ENCODE assay signal across 13 mouse cellular contexts in genomic region chr9:57566846-57567245, GRCm38 (mm10). TPM values are rescaled to one million over a fixed set of nuclear protein-coding genes. Genes with fewer than 3 reads are reported as not detected.
DNase-seq lines count a peak whose midpoint lies in the region; ATAC-seq and TF ChIP-seq lines count a peak whose summit lies in the region.
"Had no signal": no experiment of that assay in that cellular context is flagged by ENCODE, and none has a peak within 500 bp of the region (broad histone marks: within the 10 kb centered on the region; RNA-seq: fewer than 3 reads in every experiment).

No protein-coding gene starts in this region.

- no peak for ATAC-seq in heart, embryonic 12.5 days (ENCODE audit: insufficient number of reproducible peaks, low FRiP score)
- peak; percentile 25; the same call in 1 of the 2 replicates for ATAC-seq in kidney, embryonic 14.5 days (ENCODE audit: low FRiP score, low TSS enrichment)
- peak; percentile 14; the same call in 1 of the 2 replicates for ATAC-seq in stomach, postnatal 0 days (ENCODE audit: low FRiP score, low TSS enrichment)
- no peak for ATAC-seq in activated CD4-positive, CD25-positive, alpha-beta regulatory T cell, adult 4 months

- no peak for TF ChIP-seq EP300 in heart, adult 2 months (IDR thresholded peaks at IDR 0.05; ENCODE audit: insufficient read depth, low read depth, low read length)
- TF ChIP-seq EP300 in stomach, postnatal 0 days (optimal IDR thresholded peaks at IDR 0.05), result no peak

- no peak for DNase-seq in heart, adult 2 months
- no peak for DNase-seq in testis, postnatal 14 days (ENCODE audit: low spot score)
- DNase-seq in stomach, postnatal 0 days (ENCODE audit: low spot score), result peak; percentile 48
- no peak for DNase-seq in right cerebral cortex, adult 2 months (ENCODE audit: low spot score in 2 of 2)
- DNase-seq: embryo, embryonic 11 days; lung, postnatal 14 days had no signal

- intact Hi-C loops in heart, adult 2 months (cut with DNase I), result no loop called here

- no peaks in the 10 kb centered on the region for H3K9me3 ChIP-seq in heart, embryonic 12.5 days (replicated peaks)
- H3K9me3 ChIP-seq in kidney, embryonic 14.5 days (ENCODE audit: control insufficient read depth, low read length), result no peaks in the 10 kb centered on the region
- H3K9me3 ChIP-seq in stomach, postnatal 0 days (ENCODE audit: control insufficient read depth, low read length), result no peaks in the 10 kb centered on the region
- H3K9me3 ChIP-seq: forebrain, embryonic 12.5 days; hindbrain, embryonic 12.5 days had no signal

- peaks cover 2% of the 10 kb centered on the region; the same call in 1 of the 2 replicates for H3K79me2 ChIP-seq in heart, adult 2 months (replicated peaks; ENCODE audit: control insufficient read depth, insufficient read depth, low read length)

- TF ChIP-seq CTCF in heart, adult 2 months (IDR thresholded peaks at IDR 0.05), result peak; percentile 40
- TF ChIP-seq CTCF in testis, adult 2 months (IDR thresholded peaks at IDR 0.05; ENCODE audit: control insufficient read depth, insufficient read depth, insufficient replicate concordance, low read depth, low read length), result peak; percentile 9; the same call in 1 of the 2 replicates
- peak; percentile 68 for TF ChIP-seq CTCF in stomach, postnatal 0 days (IDR thresholded peaks at IDR 0.05; ENCODE audit: low read depth)

- H3K4me3 ChIP-seq in heart, adult 2 months, result no peak overlapping the region
- H3K4me3 ChIP-seq in heart, embryonic 12.5 days, result no peak overlapping the region
- H3K4me3 ChIP-seq in testis, adult 2 months (ENCODE audit: control insufficient read depth, low read depth, low read length), result no peak overlapping the region
- H3K4me3 ChIP-seq in kidney, embryonic 14.5 days (ENCODE audit: low read length), result no peak overlapping the region
- H3K4me3 ChIP-seq in stomach, postnatal 0 days (ENCODE audit: low read depth, low read length), result no peak overlapping the region
- H3K4me3 ChIP-seq: forebrain, embryonic 12.5 days; hindbrain, embryonic 12.5 days had no signal

- H3K27me3 ChIP-seq in heart, adult 2 months (ENCODE audit: control insufficient read depth, insufficient read depth, low read length), result no peaks in the 10 kb centered on the region
- H3K27me3 ChIP-seq in heart, embryonic 12.5 days (replicated peaks), result no peaks in the 10 kb centered on the region
- no peaks in the 10 kb centered on the region for H3K27me3 ChIP-seq in testis, adult 2 months (ENCODE audit: control insufficient read depth, insufficient read depth, low read length)
- H3K27me3 ChIP-seq in kidney, embryonic 14.5 days (ENCODE audit: control insufficient read depth, insufficient read depth, low read length), result no peaks in the 10 kb centered on the region
- H3K27me3 ChIP-seq in stomach, postnatal 0 days (ENCODE audit: control insufficient read depth, insufficient read depth, low read length), result no peaks in the 10 kb centered on the region
- H3K27me3 ChIP-seq: forebrain, embryonic 12.5 days; hindbrain, embryonic 12.5 days had no signal

- no peak for TF ChIP-seq POLR2A in heart, adult 2 months (IDR thresholded peaks at IDR 0.05; ENCODE audit: insufficient read depth, low read depth, low read length)
- TF ChIP-seq POLR2A in testis, adult 2 months (IDR thresholded peaks at IDR 0.05; ENCODE audit: control insufficient read depth, low read depth, low read length), result no peak

- peak overlapping the region; percentile 5; the same call in 1 of the 2 replicates for H3K27ac ChIP-seq in heart, adult 2 months
- H3K27ac ChIP-seq in heart, embryonic 12.5 days (ENCODE audit: poor library complexity, severe bottlenecking), result no peak overlapping the region
- H3K27ac ChIP-seq in testis, adult 2 months (ENCODE audit: control insufficient read depth, insufficient read depth, low read depth, low read length), result no peak overlapping the region
- H3K27ac ChIP-seq in kidney, embryonic 14.5 days (ENCODE audit: low read depth, low read length), result no peak overlapping the region
- no peak overlapping the region for H3K27ac ChIP-seq in stomach, postnatal 0 days (replicated peaks)
- H3K27ac ChIP-seq: forebrain, embryonic 12.5 days; hindbrain, embryonic 12.5 days had no signal

- peaks cover 2% of the 10 kb centered on the region for H3K36me3 ChIP-seq in heart, adult 2 months (ENCODE audit: control insufficient read depth, insufficient read depth, low read length)
- H3K36me3 ChIP-seq in heart, embryonic 12.5 days, result peaks cover 34% of the 10 kb centered on the region
- no peaks in the 10 kb centered on the region for H3K36me3 ChIP-seq in testis, adult 2 months (ENCODE audit: control insufficient read depth, insufficient read depth, low read length)
- peaks cover 18% of the 10 kb centered on the region; the same call in 1 of the 2 replicates for H3K36me3 ChIP-seq in kidney, embryonic 14.5 days (ENCODE audit: control insufficient read depth, insufficient read depth, low read length)
- H3K36me3 ChIP-seq in stomach, postnatal 0 days (ENCODE audit: control insufficient read depth, insufficient read depth, low read length), result peaks cover 7% of the 10 kb centered on the region

- H3K4me1 ChIP-seq in heart, adult 2 months (ENCODE audit: control insufficient read depth, insufficient read depth, low read length), result peaks cover 14% of the 10 kb centered on the region
- H3K4me1 ChIP-seq in heart, embryonic 12.5 days (replicated peaks), result peaks cover 46% of the 10 kb centered on the region
- H3K4me1 ChIP-seq in testis, adult 2 months (ENCODE audit: control insufficient read depth, insufficient read depth, low read length), result peaks cover 7% of the 10 kb centered on the region
- H3K4me1 ChIP-seq in kidney, embryonic 14.5 days (ENCODE audit: control insufficient read depth, insufficient read depth, low read length), result peaks cover 16% of the 10 kb centered on the region
- peaks cover 10% of the 10 kb centered on the region for H3K4me1 ChIP-seq in stomach, postnatal 0 days (replicated peaks; ENCODE audit: control insufficient read depth, insufficient read depth)

- WGBS in heart, adult 2 months, result 72% methylated on average over 8 of the region's 8 CpGs
- WGBS in heart, embryonic 12.5 days, result 59% methylated on average over 8 of the region's 8 CpGs
- 51% methylated on average over 8 of the region's 8 CpGs for WGBS in kidney, embryonic 14.5 days
- WGBS in stomach, postnatal 0 days, result 53% methylated on average over 8 of the region's 8 CpGs

- H3K9ac ChIP-seq in heart, adult 2 months (ENCODE audit: low read depth, low read length), result no peak overlapping the region
- no peak overlapping the region for H3K9ac ChIP-seq in heart, embryonic 12.5 days
- H3K9ac ChIP-seq in kidney, embryonic 14.5 days (ENCODE audit: low read depth, low read length), result no peak overlapping the region
- H3K9ac ChIP-seq in stomach, postnatal 0 days (ENCODE audit: low read length), result no peak overlapping the region
- H3K9ac ChIP-seq: forebrain, embryonic 12.5 days; hindbrain, embryonic 12.5 days had no signal

- no peak overlapping the region for H3K4me2 ChIP-seq in heart, embryonic 12.5 days
- no peak overlapping the region for H3K4me2 ChIP-seq in kidney, embryonic 14.5 days (replicated peaks; ENCODE audit: low read depth, low read length)
- H3K4me2 ChIP-seq in stomach, postnatal 0 days (replicated peaks; ENCODE audit: low read depth), result no peak overlapping the region
- H3K4me2 ChIP-seq: forebrain, embryonic 12.5 days; hindbrain, embryonic 12.5 days had no signal

RNA-seq across cellular contexts. Expression of gene Scamp2, which starts 6.1 kb away (rescaled TPM):
- 10 to 100 TPM; 25.7 to 26.7 TPM for total RNA-seq in heart, adult 2 months (2021)
- 43.9 and 54.8 TPM in 2 replicates for polyA plus RNA-seq in heart, adult 2 months (2012; rRNA removed)
- 52.5 and 55.6 TPM in 2 replicates for polyA plus RNA-seq in heart, embryonic 12.5 days (2016; fragmentation: Nextera tagmentation; extraction: Ambion mirVana)
- polyA plus RNA-seq in testis, adult 2 months (2012; rRNA removed), result 465 and 495 TPM in 2 replicates
- polyA plus RNA-seq in kidney, embryonic 14.5 days (2014; fragmentation: Nextera tagmentation; extraction: Ambion mirVana), result 69.2 and 71.4 TPM in 2 replicates
- 102 and 104 TPM in 2 replicates for polyA plus RNA-seq in stomach, postnatal 0 days (2015; fragmentation: Nextera tagmentation; extraction: Ambion mirVana)
- 10 to 100 TPM; 68.7 to 92.7 TPM for polyA plus RNA-seq in activated CD4-positive, CD25-positive, alpha-beta regulatory T cell, adult 4 months (2017; shearing (Covaris generic))

RNA-seq across cellular contexts. Expression of gene Mpi, which starts 14.3 kb away (rescaled TPM):
- total RNA-seq in heart, adult 2 months (2021), result 100 to 1,000 TPM; 119 to 132 TPM
- polyA plus RNA-seq in heart, adult 2 months (2012; rRNA removed), result 146 and 266 TPM in 2 replicates
- 75.6 and 82.6 TPM in 2 replicates for polyA plus RNA-seq in heart, embryonic 12.5 days (2016; fragmentation: Nextera tagmentation; extraction: Ambion mirVana)
- polyA plus RNA-seq in testis, adult 2 months (2012; rRNA removed), result 268 and 282 TPM in 2 replicates
- polyA plus RNA-seq in kidney, embryonic 14.5 days (2014; fragmentation: Nextera tagmentation; extraction: Ambion mirVana), result 36.5 and 37.7 TPM in 2 replicates
- polyA plus RNA-seq in stomach, postnatal 0 days (2015; fragmentation: Nextera tagmentation; extraction: Ambion mirVana), result 24.6 and 26.1 TPM in 2 replicates
- 10 to 100 TPM in 1 of 2 experiments, 1 to 10 TPM in 1; 7.8 to 14.8 TPM for polyA plus RNA-seq in activated CD4-positive, CD25-positive, alpha-beta regulatory T cell, adult 4 months (2017; shearing (Covaris generic))

RNA-seq across cellular contexts. Expression of gene Ulk3, which starts 22.4 kb away (rescaled TPM):
- total RNA-seq in heart, adult 2 months (2021), result 1 to 10 TPM; 5.7 to 6.7 TPM
- polyA plus RNA-seq in heart, adult 2 months (2012; rRNA removed), result 19.1 and 23.3 TPM in 2 replicates
- polyA plus RNA-seq in heart, embryonic 12.5 days (2016; fragmentation: Nextera tagmentation; extraction: Ambion mirVana), result 18.1 and 19.5 TPM in 2 replicates
- polyA plus RNA-seq in testis, adult 2 months (2012; rRNA removed), result 9.2 and 9.5 TPM in 2 replicates
- 5.4 and 13.7 TPM in 2 replicates for polyA plus RNA-seq in kidney, embryonic 14.5 days (2014; fragmentation: Nextera tagmentation; extraction: Ambion mirVana)
- 8.4 and 8.6 TPM in 2 replicates for polyA plus RNA-seq in stomach, postnatal 0 days (2015; fragmentation: Nextera tagmentation; extraction: Ambion mirVana)
- 10 to 100 TPM; 25.1 to 29.3 TPM for polyA plus RNA-seq in activated CD4-positive, CD25-positive, alpha-beta regulatory T cell, adult 4 months (2017; shearing (Covaris generic))

RNA-seq across cellular contexts. Expression of gene Fam219b, which starts 29.5 kb away (rescaled TPM):
- 1 to 10 TPM; 8.1 to 8.3 TPM for total RNA-seq in heart, adult 2 months (2021)
- polyA plus RNA-seq in heart, adult 2 months (2012; rRNA removed), result 3.1 and 4.7 TPM in 2 replicates
- polyA plus RNA-seq in heart, embryonic 12.5 days (2016; fragmentation: Nextera tagmentation; extraction: Ambion mirVana), result 12.8 TPM in 2 replicates
- polyA plus RNA-seq in testis, adult 2 months (2012; rRNA removed), result 2.3 and 2.8 TPM in 2 replicates
- 13.3 and 19.7 TPM in 2 replicates for polyA plus RNA-seq in kidney, embryonic 14.5 days (2014; fragmentation: Nextera tagmentation; extraction: Ambion mirVana)
- polyA plus RNA-seq in stomach, postnatal 0 days (2015; fragmentation: Nextera tagmentation; extraction: Ambion mirVana), result 12.4 and 13.0 TPM in 2 replicates
- 10 to 100 TPM; 21.7 to 33.7 TPM for polyA plus RNA-seq in activated CD4-positive, CD25-positive, alpha-beta regulatory T cell, adult 4 months (2017; shearing (Covaris generic))

RNA-seq across cellular contexts. Expression of gene Cplx3, which starts 39.2 kb away (rescaled TPM):
- total RNA-seq in heart, adult 2 months (2021), result not detected
- polyA plus RNA-seq in heart, adult 2 months (2012; rRNA removed), result not detected in 2 replicates
- polyA plus RNA-seq in heart, embryonic 12.5 days (2016; fragmentation: Nextera tagmentation; extraction: Ambion mirVana), result not detected in 2 replicates
- polyA plus RNA-seq in testis, adult 2 months (2012; rRNA removed), result 0.16 TPM in 1 of 2 replicates, not detected in the other
- polyA plus RNA-seq in kidney, embryonic 14.5 days (2014; fragmentation: Nextera tagmentation; extraction: Ambion mirVana), result not detected in 2 replicates
- not detected in 2 replicates for polyA plus RNA-seq in stomach, postnatal 0 days (2015; fragmentation: Nextera tagmentation; extraction: Ambion mirVana)
- polyA plus RNA-seq in activated CD4-positive, CD25-positive, alpha-beta regulatory T cell, adult 4 months (2017; shearing (Covaris generic)), result not detected
- total RNA-seq: granulocyte monocyte progenitor cell, adult 5-6 weeks had no signal

Comparison
In these comparisons a context has a peak if more than half of its experiments do, and no peak if none do; other contexts are left out.
1. CTCF ChIP-seq: peak in every context shown above with its lines; median percentile 68 in stomach, postnatal 0 days; 40 in heart, adult 2 months; 9 in testis, adult 2 months.
2. ATAC-seq: peak in kidney, embryonic 14.5 days (single experiment) and stomach, postnatal 0 days (single experiment); none in heart, embryonic 12.5 days (single experiment) and activated CD4-positive, CD25-positive, alpha-beta regulatory T cell, adult 4 months (single experiment).